Mouse (Mus musculus) hindbrain, postnatal 0 days (tissue): ENCODE measurements around the gene Dusp12. TPM values are rescaled to one million over a fixed set of nuclear protein-coding genes. Genes with fewer than 3 reads are reported as not detected.

Experiments used
- ATAC-seq: fragments of 200-750 bp; cut with Nextera tagmentation; 2 replicates; pipeline ENCODE4 v1.8.0; 2017; ENCODE audit warnings: mild to moderate bottlenecking, moderate TSS enrichment, moderate library complexity
- DNase-seq: peaks from one replicate; pipeline ENCODE4 v3.0.0-alpha.2; 2015; ENCODE audit warnings: low spot score
- H3K27ac ChIP-seq: fragments of 300-500 bp; sonication (generic); 2 replicates; pipeline ENCODE4 v1.5.1; 2014; ENCODE audit warnings: mild to moderate bottlenecking
- H3K27me3 ChIP-seq: fragments of 300-500 bp; sonication (generic); 2 replicates; pipeline ENCODE4 v1.6.1; 2014; ENCODE audit warnings: low read length, mixed read lengths; ENCODE audit not compliant: insufficient read depth
- H3K36me3 ChIP-seq: fragments of 300-500 bp; sonication (generic); 2 replicates; pipeline ENCODE4 v1.6.1; 2014; ENCODE audit warnings: low read length, mixed read lengths; ENCODE audit not compliant: insufficient read depth
- H3K4me1 ChIP-seq: fragments of 300-500 bp; sonication (generic); 2 replicates; pipeline ENCODE4 v1.6.1; 2014; ENCODE audit warnings: antibody characterized with exemption, low read length, mixed read lengths; ENCODE audit not compliant: insufficient read depth
- H3K4me2 ChIP-seq: fragments of 300-500 bp; sonication (generic); 2 replicates; pipeline ENCODE4 v1.6.1; 2014; ENCODE audit warnings: low read depth, mild to moderate bottlenecking, low read length, moderate library complexity, mixed read lengths
- H3K4me3 ChIP-seq: fragments of 300-500 bp; sonication (generic); 2 replicates; pipeline ENCODE4 v1.5.1; 2014; ENCODE audit warnings: low read length
- H3K9ac ChIP-seq: fragments of 300-500 bp; sonication (generic); replicated peaks from 2 replicates; pipeline ENCODE4 v1.6.1; 2014; ENCODE audit warnings: mild to moderate bottlenecking, low read length, moderate library complexity, mixed read lengths
- H3K9me3 ChIP-seq: fragments of 300-500 bp; sonication (generic); 2 replicates; pipeline ENCODE4 v1.6.1; 2016; ENCODE audit warnings: low read length, mixed read lengths
- CTCF ChIP-seq: IDR thresholded peaks from 2 replicates; pipeline ENCODE4 v1.5.1; 2016; ENCODE audit warnings: antibody characterized with exemption, control low read depth, low read depth
- WGBS: fragments of 180-500 bp; shearing (Covaris S2); extraction: QIAGEN DNeasy Blood & Tissue Kit; methylation state at CpG from one replicate; pipeline ENCODE4 v1.1.7; 2014; 5-methylcytosine and 5-hydroxymethylcytosine counted together
- polyA plus RNA-seq: library from polyadenylated mRNA; unstranded; fragments of >200 nt; fragmentation: Nextera tagmentation; extraction: Ambion mirVana; gene quantifications from 2 replicates; pipeline ENCODE4 v1.2.1, GENCODE M21; 2015
- total RNA-seq: library from RNA; depleted of rRNA; stranded (reverse); fragments of >200 nt; gene quantifications from 2 replicates; pipeline ENCODE4 v1.2.3, GENCODE M21; 2014; rRNA removed

Dusp12 gene
- total and polyA plus RNA-seq, 2 experiments from 2014 or later: 34.4 to 40.4 TPM

DNA sequence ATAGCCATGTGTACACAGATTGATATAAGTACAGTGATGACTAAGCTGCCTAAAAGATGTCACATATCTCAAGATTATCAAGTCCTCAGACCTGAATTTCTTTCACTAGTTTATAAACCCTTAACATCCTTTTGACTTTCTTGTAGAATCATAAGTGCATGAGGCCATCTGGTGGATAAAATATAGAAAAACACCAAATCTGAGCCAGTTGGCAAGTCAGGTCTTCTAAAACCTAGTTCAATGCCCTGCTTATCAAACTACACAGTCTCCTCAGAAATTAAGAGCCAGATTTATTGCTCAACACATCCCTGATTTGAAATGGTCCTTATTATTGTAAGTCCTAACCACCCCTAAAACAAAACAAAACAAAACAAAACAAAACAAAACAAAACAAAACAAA, 45.7 kb downstream of the Dusp12 start:
- no peak overlapping the region for H3K4me2 ChIP-seq
- no peaks in the 10 kb centered on the region for H3K4me1 ChIP-seq
- no peak overlapping the region for H3K27ac ChIP-seq
- H3K36me3 ChIP-seq: no peaks in the 10 kb centered on the region
- TF ChIP-seq CTCF: peak; percentile 64
- no peak for ATAC-seq
- no peaks in the 10 kb centered on the region for H3K9me3 ChIP-seq
- no peaks in the 10 kb centered on the region for H3K27me3 ChIP-seq
- DNase-seq: peak; percentile 82
- no peak overlapping the region for H3K9ac ChIP-seq
- no peak overlapping the region for H3K4me3 ChIP-seq

DNA sequence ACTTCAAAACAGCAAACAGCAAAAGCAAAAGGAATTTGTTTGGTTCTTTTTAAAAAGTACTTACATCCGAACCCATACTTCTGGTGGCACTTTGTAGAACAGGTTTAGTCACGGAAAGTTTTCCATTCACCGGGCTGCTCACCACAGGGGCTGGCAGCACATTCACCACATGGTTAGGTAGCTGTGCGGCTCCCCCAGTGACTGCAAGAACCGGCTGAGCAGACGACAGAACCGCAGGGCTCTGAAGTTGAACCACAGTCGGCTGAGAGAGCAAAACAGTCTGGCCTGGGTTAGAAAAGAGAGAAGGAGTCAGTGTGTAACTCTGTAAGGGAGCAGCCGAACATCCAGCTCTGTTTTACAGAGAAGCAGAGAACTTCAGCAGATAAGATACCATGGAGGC, 50.6 kb downstream of the Dusp12 start:
- no peak overlapping the region for H3K4me3 ChIP-seq
- ATAC-seq (no peak), DNase-seq (no peak)
- H3K36me3 ChIP-seq: no peaks in the 10 kb centered on the region
- H3K4me1 ChIP-seq: no peaks in the 10 kb centered on the region
- no peak overlapping the region for H3K9ac ChIP-seq
- no peak overlapping the region for H3K27ac ChIP-seq
- 57% methylated on average over 9 of the region's 9 CpGs for WGBS
- TF ChIP-seq CTCF: no peak
- H3K9me3 ChIP-seq: no peaks in the 10 kb centered on the region
- H3K4me2 ChIP-seq: no peak overlapping the region
- no peaks in the 10 kb centered on the region for H3K27me3 ChIP-seq

DNA sequence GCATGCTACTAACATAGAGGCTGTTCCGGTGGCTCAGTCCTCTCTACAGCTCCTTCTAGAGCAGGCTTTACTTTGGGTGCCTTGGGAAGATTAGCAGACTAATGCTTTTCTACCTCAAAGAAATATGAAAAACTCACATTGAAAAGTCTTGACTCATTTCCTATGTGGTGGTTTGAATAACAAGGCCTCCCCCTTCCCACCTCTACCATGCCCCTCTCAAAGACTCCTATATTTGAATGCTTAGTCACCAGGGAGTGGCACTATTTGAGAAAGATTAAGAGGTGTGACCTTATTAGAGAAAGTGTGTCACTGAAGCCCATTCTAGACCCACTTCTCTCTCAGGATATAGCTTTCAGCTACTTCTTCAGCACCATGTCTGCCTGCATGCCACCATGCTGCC, 55.6 kb downstream of the Dusp12 start:
- no peaks in the 10 kb centered on the region for H3K27me3 ChIP-seq
- no peaks in the 10 kb centered on the region for H3K36me3 ChIP-seq
- no peak overlapping the region for H3K9ac ChIP-seq
- no peak for TF ChIP-seq CTCF
- ATAC-seq (no peak), DNase-seq (no peak)
- H3K9me3 ChIP-seq: no peaks in the 10 kb centered on the region
- no peak overlapping the region for H3K4me3 ChIP-seq
- H3K27ac ChIP-seq: no peak overlapping the region
- no peak overlapping the region for H3K4me2 ChIP-seq
- H3K4me1 ChIP-seq: no peaks in the 10 kb centered on the region
- 97% methylated on average over 1 of the region's 1 CpGs for WGBS

DNA sequence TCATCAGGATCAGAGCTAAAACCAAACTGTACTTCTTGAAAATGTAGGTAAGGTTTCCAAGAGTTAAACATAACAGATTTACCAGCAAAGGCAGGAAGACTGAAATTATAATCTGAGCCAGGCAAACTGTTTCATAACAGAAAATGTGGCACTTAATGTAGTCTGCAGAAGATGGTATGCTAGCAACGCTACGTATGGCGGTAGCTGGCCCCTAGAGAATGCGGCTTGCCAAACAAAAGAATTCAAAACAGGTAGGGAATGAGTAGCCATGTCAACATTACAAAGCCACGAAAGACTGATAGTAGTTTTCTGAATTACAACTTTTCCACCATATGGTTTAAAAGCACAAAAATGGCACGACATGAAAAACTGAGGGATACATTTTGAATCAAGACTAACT, 56.0 kb downstream of the Dusp12 start:
- no peak for ATAC-seq
- no peak overlapping the region for H3K9ac ChIP-seq
- no peak overlapping the region for H3K4me3 ChIP-seq
- no peaks in the 10 kb centered on the region for H3K4me1 ChIP-seq
- no peaks in the 10 kb centered on the region for H3K9me3 ChIP-seq
- no peak for DNase-seq
- no peak overlapping the region for H3K27ac ChIP-seq
- H3K27me3 ChIP-seq: no peaks in the 10 kb centered on the region
- TF ChIP-seq CTCF: no peak
- H3K4me2 ChIP-seq: no peak overlapping the region
- H3K36me3 ChIP-seq: no peaks in the 10 kb centered on the region
- 91% methylated on average over 6 of the region's 6 CpGs for WGBS

Other genes with a start within 250 kb of the Dusp12 start
- 7.1 and 7.3 TPM in 2 replicates for gene Olfml2b, start 241.0 kb downstream of the Dusp12 start, total RNA-seq
- 2.7 and 3.9 TPM in 2 replicates for gene Olfml2b, start 241.0 kb downstream of the Dusp12 start, polyA plus RNA-seq
- 15.7 and 17.8 TPM in 2 replicates for gene Atf6, start 17.8 kb downstream of the Dusp12 start, total RNA-seq
- gene Atf6, start 17.8 kb downstream of the Dusp12 start, polyA plus RNA-seq: 6.1 and 6.3 TPM in 2 replicates
- 0.52 TPM in 1 of 2 replicates, not detected in the other for gene Gm26620, start 475 bp downstream of the Dusp12 start, total RNA-seq
- gene Gm26620, start 475 bp downstream of the Dusp12 start, polyA plus RNA-seq: 0.86 and 1.5 TPM in 2 replicates
- gene Fcrlb, start 27.4 kb upstream of the Dusp12 start, total RNA-seq: 0.68 and 0.86 TPM in 2 replicates
- gene Fcrlb, start 27.4 kb upstream of the Dusp12 start, polyA plus RNA-seq: 1.0 and 1.4 TPM in 2 replicates
- gene Fcrla, start 42.0 kb upstream of the Dusp12 start, total RNA-seq: not detected in 2 replicates
- not detected in 2 replicates for gene Fcrla, start 42.0 kb upstream of the Dusp12 start, polyA plus RNA-seq
- 2.2 and 5.3 TPM in 2 replicates for gene Fcgr2b, start 91.0 kb upstream of the Dusp12 start, total RNA-seq
- 3.6 and 4.3 TPM in 2 replicates for gene Fcgr2b, start 91.0 kb upstream of the Dusp12 start, polyA plus RNA-seq
- gene Fcgr4, start 133.4 kb upstream of the Dusp12 start, total RNA-seq: 0.58 TPM in 1 of 2 replicates, not detected in the other
- 0.55 and 0.71 TPM in 2 replicates for gene Fcgr4, start 133.4 kb upstream of the Dusp12 start, polyA plus RNA-seq
- 15.2 and 15.9 TPM in 2 replicates for gene Fcgr3, start 179.4 kb upstream of the Dusp12 start, total RNA-seq
- 14.1 and 15.5 TPM in 2 replicates for gene Fcgr3, start 179.4 kb upstream of the Dusp12 start, polyA plus RNA-seq
- 2.7 and 6.7 TPM in 2 replicates for gene Cfap126, start 228.4 kb upstream of the Dusp12 start, total RNA-seq
- gene Cfap126, start 228.4 kb upstream of the Dusp12 start, polyA plus RNA-seq: 12.2 and 15.3 TPM in 2 replicates